Mouse (Mus musculus) liver, adult 2 months (tissue): ENCODE measurements around the gene Trim75. TPM values are rescaled to one million over a fixed set of nuclear protein-coding genes. Genes with fewer than 3 reads are reported as not detected.

Source experiments
- DNase-seq: peaks from one replicate; pipeline ENCODE4 v3.0.0-alpha.2; 2011; ENCODE audit warnings: low read depth, low spot score; ENCODE audit errors: extremely low read depth
- H3K27ac ChIP-seq: fragments of 200-500 bp; replicated peaks from 2 replicates; pipeline ENCODE4 v1.5.1; 2012; ENCODE audit warnings: low read depth, mild to moderate bottlenecking, control low read depth, inconsistent platforms, low read length; ENCODE audit not compliant: insufficient read depth
- H3K27me3 ChIP-seq: fragments of 200-500 bp; 2 replicates; pipeline ENCODE4 v1.6.1; 2012; ENCODE audit warnings: mild to moderate bottlenecking, moderate library complexity, low read length, inconsistent platforms; ENCODE audit not compliant: control insufficient read depth, insufficient read depth
- H3K36me3 ChIP-seq: fragments of 200-500 bp; 2 replicates; pipeline ENCODE4 v1.6.1; 2012; ENCODE audit warnings: low read length, inconsistent platforms; ENCODE audit not compliant: control insufficient read depth, insufficient read depth
- H3K4me1 ChIP-seq: fragments of 200-500 bp; 2 replicates; pipeline ENCODE4 v1.6.1; 2011; ENCODE audit warnings: low read length; ENCODE audit not compliant: control insufficient read depth, insufficient read depth
- H3K4me3 ChIP-seq: fragments of 200-500 bp; 2 replicates; pipeline ENCODE4 v1.5.1; 2011; ENCODE audit warnings: low read depth, mild to moderate bottlenecking, control low read depth, low read length, moderate library complexity; ENCODE audit not compliant: insufficient read depth
- H3K79me2 ChIP-seq: fragments of 200-500 bp; 2 replicates; pipeline ENCODE4 v1.6.1; 2012; ENCODE audit warnings: inconsistent platforms, mild to moderate bottlenecking, low read length, moderate library complexity; ENCODE audit not compliant: control insufficient read depth, insufficient read depth
- H3K9ac ChIP-seq: fragments of 200-500 bp; 2 replicates; pipeline ENCODE4 v1.6.1; 2012; ENCODE audit warnings: low read depth, mild to moderate bottlenecking, control low read depth, inconsistent platforms, low read length
- CTCF ChIP-seq: fragments of 200-500 bp; IDR thresholded peaks from 2 replicates; pipeline ENCODE4 v1.5.1; 2011; ENCODE audit warnings: low read depth, low read length, control low read depth
- POLR2A ChIP-seq: fragments of 200-500 bp; IDR thresholded peaks from 2 replicates; pipeline ENCODE4 v1.6.1; 2011; ENCODE audit warnings: low read length, control low read depth; ENCODE audit not compliant: insufficient read depth; ENCODE audit errors: extremely low read depth
- WGBS: fragments of 180-500 bp; shearing (Covaris S2); methylation state at CpG from one replicate; pipeline ENCODE4 v1.1.7; 2018; 5-methylcytosine and 5-hydroxymethylcytosine counted together
- polyA plus RNA-seq: library from polyadenylated mRNA; depleted of rRNA; stranded (reverse); fragments of >200 nt; gene quantifications from 2 replicates; pipeline ENCODE4 v1.2.3, GENCODE M21; 2012
- total RNA-seq: library from RNA; depleted of rRNA; stranded (reverse); fragments of >200 nt; gene quantifications from 2 replicates; pipeline ENCODE4 v1.2.3, GENCODE M21; 2014

The Trim75 gene
- total and polyA plus RNA-seq, 2 experiments = not detected

DNA sequence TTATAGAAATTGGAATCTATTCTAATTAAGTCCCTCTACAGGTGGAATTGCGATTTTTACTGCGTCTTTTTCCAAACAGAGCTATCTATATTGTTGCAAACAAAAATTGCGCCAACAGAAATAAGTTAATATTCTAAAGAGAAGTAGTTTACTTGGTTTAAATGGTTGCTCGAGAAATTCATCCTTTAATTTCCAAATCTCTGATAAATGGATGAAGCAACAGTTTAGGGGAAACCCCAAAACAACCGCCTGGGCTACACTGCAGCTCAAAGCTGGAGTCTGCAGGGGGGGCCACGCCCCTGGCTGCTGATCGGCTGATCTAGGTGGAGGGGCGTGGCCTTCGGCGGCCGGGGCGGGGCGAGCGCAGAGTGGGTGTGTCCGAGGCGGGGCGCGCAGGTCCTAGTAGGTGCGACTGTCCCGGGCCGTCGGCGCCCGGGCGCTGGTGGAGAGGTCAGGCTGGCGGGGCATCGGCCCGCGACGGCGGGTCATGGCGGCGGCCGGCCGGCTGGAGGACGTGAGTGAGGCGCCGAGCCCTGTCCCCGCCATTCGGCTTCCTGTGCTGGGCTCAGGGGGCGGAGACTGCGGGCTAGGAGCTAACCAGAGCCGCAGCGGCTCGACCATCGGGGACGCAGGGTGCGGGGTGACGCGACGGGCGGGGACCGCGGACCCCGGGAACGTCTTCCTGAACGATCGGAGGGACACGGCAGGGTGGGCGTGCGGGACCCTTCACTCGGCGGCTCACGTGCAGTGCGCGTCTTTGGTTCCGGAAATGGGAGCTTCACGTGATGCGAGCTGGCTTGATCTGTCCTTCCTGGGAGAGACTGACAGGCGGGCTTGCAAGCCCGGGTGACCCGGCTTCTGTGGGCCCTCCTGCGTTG is 40.6 kb downstream of the Trim75 start, which contains the start of gene Tmem192:
Gene Tmem192 (plus strand): TSS at position 366 of the 878 bp plus-strand sequence.
- DNase-seq = peak; percentile 83
- Histone ChIP-seq H3K27ac (peak within 1 kb of the TSS; percentile 96), H3K79me2 (peaks cover 4% of the 10 kb centered on the region; the same call in 1 of the 2 replicates), H3K4me3 (peak within 1 kb of the TSS; percentile 90), H3K9ac (peak within 1 kb of the TSS; percentile 95), H3K36me3 (no peaks in the 10 kb centered on the region), H3K4me1 (peaks cover 3% of the 10 kb centered on the region; the same call in 1 of the 2 replicates), H3K27me3 (no peaks in the 10 kb centered on the region)
- peak; percentile 35 for TF ChIP-seq POLR2A
- no peak for TF ChIP-seq CTCF
- under 1% methylated on average over 73 of the region's 73 CpGs for WGBS

DNA sequence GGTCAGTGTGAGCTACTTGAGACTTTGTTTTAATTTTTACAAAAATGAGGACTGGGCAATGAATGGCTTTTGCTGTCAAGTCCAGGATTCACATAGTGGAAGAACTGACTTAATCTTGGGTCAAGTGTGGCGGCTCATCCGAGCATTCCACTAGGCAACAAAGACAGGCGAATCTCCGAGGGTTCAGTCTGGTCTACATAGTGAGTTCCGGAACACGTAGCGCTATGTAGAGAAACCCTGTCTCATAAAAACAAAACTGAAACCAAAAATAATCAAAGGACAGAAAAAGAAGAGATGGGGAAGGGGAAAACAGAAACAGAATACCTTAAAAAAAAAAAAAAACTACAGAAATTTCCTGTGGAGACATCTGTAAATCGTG is 41.2 kb downstream of the Trim75 start:
- Histone ChIP-seq H3K27me3 (no peaks in the 10 kb centered on the region), H3K79me2 (peaks cover 4% of the 10 kb centered on the region; the same call in 1 of the 2 replicates), H3K36me3 (no peaks in the 10 kb centered on the region), H3K4me3 (peak overlapping the region; percentile 90), H3K4me1 (peaks cover 3% of the 10 kb centered on the region; the same call in 1 of the 2 replicates), H3K27ac (peak overlapping the region; percentile 55; the same call in 1 of the 2 replicates), H3K9ac (peak overlapping the region; percentile 58)
- WGBS = 10% methylated on average over 8 of the region's 8 CpGs
- TF ChIP-seq CTCF (no peak), POLR2A (no peak)
- DNase-seq = peak; percentile 51

DNA sequence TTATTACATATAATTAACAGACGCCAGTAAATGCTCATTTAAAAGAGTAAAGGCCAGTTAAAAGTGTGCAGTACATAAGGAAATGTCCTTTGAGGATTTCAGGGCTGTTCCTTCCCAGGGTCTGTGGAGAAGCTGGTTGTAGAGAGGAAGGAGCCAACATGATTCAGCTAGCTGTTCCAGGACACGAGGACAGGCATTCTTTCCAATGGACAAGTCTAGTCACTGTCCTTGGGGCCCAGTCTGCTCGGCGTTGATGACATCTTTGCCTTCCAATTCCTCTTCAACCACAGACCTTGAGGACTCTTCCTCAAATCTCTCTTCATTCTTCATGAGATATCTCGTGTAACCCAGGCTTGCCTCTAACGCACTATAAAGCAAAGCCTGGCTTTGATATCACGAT is 42.0 kb downstream of the Trim75 start:
- DNase-seq = no peak
- no peak for TF ChIP-seq POLR2A
- no peak for TF ChIP-seq CTCF
- 89% methylated on average over 7 of the region's 7 CpGs for WGBS
- H3K4me1 ChIP-seq = peaks cover 3% of the 10 kb centered on the region; the same call in 1 of the 2 replicates
- peaks cover 4% of the 10 kb centered on the region; the same call in 1 of the 2 replicates for H3K79me2 ChIP-seq
- no peak overlapping the region for H3K9ac ChIP-seq
- H3K27ac ChIP-seq = no peak overlapping the region
- H3K36me3 ChIP-seq = no peaks in the 10 kb centered on the region
- no peak overlapping the region for H3K4me3 ChIP-seq
- no peaks in the 10 kb centered on the region for H3K27me3 ChIP-seq

DNA sequence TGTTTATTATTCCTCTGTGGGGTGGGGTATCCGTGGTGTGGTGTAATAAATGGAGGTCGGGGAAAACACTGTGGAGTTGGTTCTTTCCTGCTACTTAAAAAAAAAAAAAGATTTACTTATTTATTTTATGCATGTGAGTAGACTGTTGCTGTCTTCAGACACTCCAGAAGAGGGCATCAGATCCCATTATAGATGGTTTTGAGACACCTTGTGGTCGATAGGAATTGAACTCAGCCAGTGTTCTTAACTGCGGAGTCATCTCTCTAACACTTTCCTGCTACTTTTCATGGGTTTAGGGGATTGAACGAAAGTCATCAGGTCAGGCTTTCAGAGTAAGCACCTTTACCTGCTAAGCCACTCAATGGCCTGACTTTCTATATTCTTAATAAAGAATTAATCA is 42.8 kb downstream of the Trim75 start:
- no peaks in the 10 kb centered on the region for H3K36me3 ChIP-seq
- no peak overlapping the region for H3K9ac ChIP-seq
- H3K4me3 ChIP-seq = no peak overlapping the region
- H3K79me2 ChIP-seq = peaks cover 4% of the 10 kb centered on the region; the same call in 1 of the 2 replicates
- 48% methylated on average over 5 of the region's 5 CpGs for WGBS
- H3K27me3 ChIP-seq = no peaks in the 10 kb centered on the region
- H3K27ac ChIP-seq = no peak overlapping the region
- peak; percentile 24 for DNase-seq
- TF ChIP-seq CTCF = no peak
- TF ChIP-seq POLR2A = no peak
- H3K4me1 ChIP-seq = peaks cover 3% of the 10 kb centered on the region; the same call in 1 of the 2 replicates

- no peaks in the 10 kb centered on the region for H3K79me2 ChIP-seq
- peaks cover 3% of the 10 kb centered on the region; the same call in 1 of the 2 replicates for H3K4me1 ChIP-seq
- no peak for DNase-seq
- no peak overlapping the region for H3K9ac ChIP-seq
- H3K27ac ChIP-seq = no peak overlapping the region
- H3K27me3 ChIP-seq = no peaks in the 10 kb centered on the region
- TF ChIP-seq CTCF = no peak
- no peak for TF ChIP-seq POLR2A
- WGBS = 53% methylated on average over 5 of the region's 5 CpGs
- no peaks in the 10 kb centered on the region for H3K36me3 ChIP-seq
- H3K4me3 ChIP-seq = no peak overlapping the region
These were observed 44.7 kb downstream of the Trim75 start for GRCm38 (mm10) chr8:64942946-64943345.

DNA sequence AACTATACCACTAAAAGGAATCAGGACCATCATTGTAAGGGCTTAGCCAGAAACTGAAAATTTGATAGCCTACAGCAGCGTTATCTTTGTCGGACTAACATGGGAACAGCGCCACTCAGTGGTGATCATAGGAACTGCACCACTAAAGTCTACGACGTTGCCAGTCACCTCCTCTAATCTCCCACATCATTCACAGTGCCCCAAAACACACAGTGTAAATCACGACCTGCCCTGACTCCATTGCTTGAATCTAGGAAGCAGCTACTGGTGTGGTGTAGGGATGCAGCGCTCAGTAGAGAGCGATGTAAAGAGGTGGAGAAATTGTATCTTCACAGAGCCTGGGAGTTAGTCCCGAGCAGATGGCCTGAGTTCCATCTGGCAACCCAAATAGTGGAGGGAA is 46.1 kb downstream of the Trim75 start:
- H3K4me3 ChIP-seq = no peak overlapping the region
- H3K27ac ChIP-seq = no peak overlapping the region
- DNase-seq = peak; percentile 48
- H3K4me1 ChIP-seq = peaks cover 3% of the 10 kb centered on the region; the same call in 1 of the 2 replicates
- no peaks in the 10 kb centered on the region for H3K79me2 ChIP-seq
- no peaks in the 10 kb centered on the region for H3K36me3 ChIP-seq
- TF ChIP-seq CTCF = peak; percentile 71
- no peak for TF ChIP-seq POLR2A
- H3K27me3 ChIP-seq = no peaks in the 10 kb centered on the region
- no peak overlapping the region for H3K9ac ChIP-seq
- 13% methylated on average over 9 of the region's 9 CpGs for WGBS
